Mouse (Mus musculus) CH12.LX (cell line): ENCODE measurements around the gene Kdelr2.

ENCODE experiments used
- CTCF ChIP-seq, 2 experiments: IDR thresholded peaks in 1 of 2; conservative IDR thresholded peaks in 1 of 2; 2 replicates each; pipeline ENCODE4 v1.5.1; 2011 to 2012; ENCODE audit warnings: low read depth in 2 of 2, low read length in 2 of 2, improper control_type of control experiment in 1 of 2, inconsistent platforms in 1 of 2, mild to moderate bottlenecking in 1 of 2, moderate library complexity in 1 of 2
- MYC ChIP-seq: IDR thresholded peaks from 2 replicates; pipeline ENCODE4 v1.6.1; 2011; ENCODE audit warnings: low read depth, mild to moderate bottlenecking, improper control_type of control experiment, low read length
- ZNF384 ChIP-seq: IDR thresholded peaks from 2 replicates; pipeline ENCODE4 v1.6.1; 2012; ENCODE audit warnings: low read depth, low read length, improper control_type of control experiment, inconsistent platforms

DNA sequence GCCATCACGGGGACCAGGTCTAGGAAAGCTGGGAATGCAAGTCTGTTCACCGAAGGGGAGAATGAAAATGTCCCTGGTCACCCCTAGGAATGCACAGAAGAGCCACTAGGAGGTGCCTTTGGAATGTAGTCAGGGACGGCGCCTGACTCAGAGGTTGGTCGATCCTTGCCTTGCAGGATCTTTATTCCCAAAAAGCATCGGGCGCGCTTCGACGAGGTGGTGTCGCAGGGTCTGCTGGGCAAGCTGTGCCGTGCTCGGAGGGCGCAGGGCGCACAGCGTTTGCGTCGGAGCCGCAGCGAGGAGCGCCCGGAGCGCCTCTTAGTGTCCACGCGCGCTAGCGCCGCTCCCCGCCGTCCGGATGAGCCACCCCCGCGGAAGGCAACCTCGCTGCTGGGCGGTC, 30.8 kb upstream of the Kdelr2 start:
- TF ChIP-seq ZNF384 (no peak), CTCF (conservative IDR thresholded peaks at IDR 0.05 in 1 of 2, IDR thresholded peaks at IDR 0.05 in 1 of 2; ENCODE audit: low read depth in 2 of 2, low read length in 2 of 2) (no peak), MYC (no peak)
